ENCODE assay signal across 13 mouse cellular contexts in the genomic region with DNA sequence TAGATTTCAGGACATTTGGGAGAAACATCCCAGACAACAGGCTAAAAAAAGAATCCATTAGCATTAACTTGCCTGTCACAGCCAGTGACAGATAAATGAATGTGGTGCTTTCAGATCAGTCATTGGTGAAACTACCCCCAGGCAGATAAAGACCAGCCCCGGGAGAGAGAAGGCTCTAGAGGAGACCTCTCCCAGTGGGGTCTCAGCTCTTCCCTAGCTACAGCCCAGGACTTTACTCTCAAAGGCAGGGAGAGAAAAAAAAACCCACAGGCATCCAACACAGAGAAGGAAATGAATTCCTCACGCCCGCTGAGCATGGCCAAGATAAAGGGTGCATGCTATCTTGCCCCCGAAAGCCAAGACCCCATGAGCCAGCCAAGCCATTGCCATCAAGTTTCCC. TPM values are rescaled to one million over a fixed set of nuclear protein-coding genes. Genes with fewer than 3 reads are reported as not detected.
DNase-seq lines count a peak whose midpoint lies in the region; ATAC-seq and TF ChIP-seq lines count a peak whose summit lies in the region.
"Had no signal": no experiment of that assay in that cellular context is flagged by ENCODE, and none has a peak within 500 bp of the region (broad histone marks: within the 10 kb centered on the region; RNA-seq: fewer than 3 reads in every experiment).

No protein-coding gene starts in this region.

- H3K4me2 ChIP-seq in forebrain, embryonic 12.5 days: peak overlapping the region; percentile 13
- H3K4me2 ChIP-seq in neural tube, embryonic 15.5 days: no peak overlapping the region
- H3K4me2 ChIP-seq: liver, embryonic 13.5 days; stomach, embryonic 15.5 days had no signal

- 5% methylated on average over 4 of the region's 4 CpGs for WGBS in forebrain, embryonic 12.5 days
- WGBS in neural tube, embryonic 15.5 days: 25% methylated on average over 4 of the region's 4 CpGs

- peaks cover 89% of the 10 kb centered on the region for H3K4me1 ChIP-seq in forebrain, embryonic 12.5 days
- H3K4me1 ChIP-seq in neural tube, embryonic 15.5 days: peaks cover 63% of the 10 kb centered on the region

- H3K9me3 ChIP-seq in forebrain, embryonic 12.5 days: no peaks in the 10 kb centered on the region
- no peaks in the 10 kb centered on the region for H3K9me3 ChIP-seq in neural tube, embryonic 15.5 days (replicated peaks)
- H3K9me3 ChIP-seq: liver, embryonic 13.5 days; stomach, embryonic 15.5 days had no signal

- intact Hi-C loops in left cerebral cortex, adult 2 months (cut with DNase I): no loop called here

- H3K4me3 ChIP-seq in layer of hippocampus, adult 2 months: no peak overlapping the region
- H3K4me3 ChIP-seq in forebrain, embryonic 12.5 days (replicated peaks): no peak overlapping the region
- H3K4me3 ChIP-seq in neural tube, embryonic 15.5 days (replicated peaks): no peak overlapping the region
- H3K4me3 ChIP-seq in left cerebral cortex, adult 2 months: no peak overlapping the region
- H3K4me3 ChIP-seq: erythroblast, embryonic 14.5 days; liver, embryonic 13.5 days; stomach, embryonic 15.5 days had no signal

- DNase-seq in layer of hippocampus, adult 2 months (ENCODE audit: low spot score in 2 of 2): no peak
- no peak for DNase-seq in layer of hippocampus, adult 18-20 months (ENCODE audit: low spot score in 2 of 2)
- peak; percentile 68 for DNase-seq in mesoderm, embryonic 11.5 days (ENCODE audit: low read depth, low spot score)
- no peak for DNase-seq in spleen, adult 12 weeks (ENCODE audit: low spot score)
- no peak for DNase-seq in left cerebral cortex, adult 2 months (ENCODE audit: extremely low spot score in 1 of 2, low spot score in 2 of 2)
- DNase-seq: cerebellum, postnatal 25 days; gastrocnemius, postnatal 14 days; liver, embryonic 13.5 days had no signal

- no peaks in the 10 kb centered on the region for H3K27me3 ChIP-seq in forebrain, embryonic 12.5 days
- H3K27me3 ChIP-seq in neural tube, embryonic 15.5 days (replicated peaks): no peaks in the 10 kb centered on the region
- H3K27me3 ChIP-seq: liver, embryonic 13.5 days; stomach, embryonic 15.5 days had no signal

- peaks cover 67% of the 10 kb centered on the region for H3K36me3 ChIP-seq in forebrain, embryonic 12.5 days (replicated peaks)
- peaks cover 24% of the 10 kb centered on the region for H3K36me3 ChIP-seq in neural tube, embryonic 15.5 days

- H3K9ac ChIP-seq in forebrain, embryonic 12.5 days: no peak overlapping the region
- no peak overlapping the region for H3K9ac ChIP-seq in neural tube, embryonic 15.5 days (replicated peaks)
- H3K9ac ChIP-seq: liver, embryonic 13.5 days; stomach, embryonic 15.5 days had no signal

- ATAC-seq in forebrain, embryonic 12.5 days (ENCODE audit: low FRiP score): peak; percentile 42; the same call in 1 of the 2 replicates
- ATAC-seq in neural tube, embryonic 15.5 days (ENCODE audit: low FRiP score): no peak
- ATAC-seq: inflammation-experienced regulatory T-cells, adult 6 months had no signal

- no peak for TF ChIP-seq CTCF in layer of hippocampus, adult 2 months (conservative IDR thresholded peaks at IDR 0.05)
- TF ChIP-seq CTCF in left cerebral cortex, adult 2 months (IDR thresholded peaks at IDR 0.05): no peak

- peak overlapping the region; percentile 53 for H3K27ac ChIP-seq in layer of hippocampus, adult 2 months
- H3K27ac ChIP-seq in forebrain, embryonic 12.5 days: peak overlapping the region; percentile 81
- H3K27ac ChIP-seq in neural tube, embryonic 15.5 days (replicated peaks): peak overlapping the region; percentile 68
- no peak overlapping the region for H3K27ac ChIP-seq in left cerebral cortex, adult 2 months
- H3K27ac ChIP-seq: liver, embryonic 13.5 days; stomach, embryonic 15.5 days had no signal

RNA-seq across cellular contexts. Expression of gene Msi2, which starts 15.1 kb away (rescaled TPM):
- 100 to 1,000 TPM; 103 to 114 TPM for total RNA-seq in layer of hippocampus, adult 2 months (2021)
- 100 to 1,000 TPM; 110 to 113 TPM for total RNA-seq in layer of hippocampus, adult 18-20 months (2021)
- polyA plus RNA-seq in forebrain, embryonic 12.5 days (2016; fragmentation: Nextera tagmentation; extraction: Ambion mirVana): 34.9 and 35.8 TPM in 2 replicates
- polyA plus RNA-seq in neural tube, embryonic 15.5 days (2015; fragmentation: Nextera tagmentation; extraction: Ambion mirVana): 17.3 and 20.7 TPM in 2 replicates
- total RNA-seq in left cerebral cortex, adult 2 months (2021): 100 to 1,000 TPM; 126 to 140 TPM
